Mouse (Mus musculus) G1E (cell line): ENCODE results near the gene Ptrh2.

Experiments used
- CTCF ChIP-seq: IDR thresholded peaks from 2 replicates; pipeline ENCODE4 v1.5.1; 2012; ENCODE audit warnings: low read depth, low read length, inconsistent platforms, mixed read lengths
- GATA1 ChIP-seq: IDR thresholded peaks from 2 replicates; pipeline ENCODE4 v1.6.1; 2012; ENCODE audit warnings: borderline replicate concordance, low read length, inconsistent platforms, mixed read lengths
- GATA2 ChIP-seq: IDR thresholded peaks from 2 replicates; pipeline ENCODE4 v1.6.1; 2012; ENCODE audit warnings: low read depth, low read length, inconsistent platforms, borderline replicate concordance
- POLR2AphosphoS5 ChIP-seq: IDR thresholded peaks from 2 replicates; pipeline ENCODE4 v1.6.1; 2012; ENCODE audit warnings: low read depth, low read length, inconsistent platforms; ENCODE audit not compliant: insufficient replicate concordance
- TAL1 ChIP-seq: conservative IDR thresholded peaks from 2 replicates; pipeline ENCODE4 v1.6.1; 2012; ENCODE audit warnings: low read depth, low read length, inconsistent platforms, mixed read lengths

- TF ChIP-seq CTCF (no peak), POLR2AphosphoS5 (no peak), GATA1 (no peak), TAL1 (no peak), GATA2 (no peak)
These were observed 34.2 kb upstream of the Ptrh2 start for GRCm38 (mm10) chr11:86649542-86649941.
